Mouse (Mus musculus) liver, adult 2 months (tissue): ENCODE results near the gene Arhgap6.

Source experiments
- CTCF ChIP-seq: fragments of 200-500 bp; IDR thresholded peaks from 2 replicates; pipeline ENCODE4 v1.5.1; 2011; ENCODE audit warnings: low read depth, low read length, control low read depth
- POLR2A ChIP-seq: fragments of 200-500 bp; IDR thresholded peaks from 2 replicates; pipeline ENCODE4 v1.6.1; 2011; ENCODE audit warnings: low read length, control low read depth; ENCODE audit not compliant: insufficient read depth; ENCODE audit errors: extremely low read depth

DNA sequence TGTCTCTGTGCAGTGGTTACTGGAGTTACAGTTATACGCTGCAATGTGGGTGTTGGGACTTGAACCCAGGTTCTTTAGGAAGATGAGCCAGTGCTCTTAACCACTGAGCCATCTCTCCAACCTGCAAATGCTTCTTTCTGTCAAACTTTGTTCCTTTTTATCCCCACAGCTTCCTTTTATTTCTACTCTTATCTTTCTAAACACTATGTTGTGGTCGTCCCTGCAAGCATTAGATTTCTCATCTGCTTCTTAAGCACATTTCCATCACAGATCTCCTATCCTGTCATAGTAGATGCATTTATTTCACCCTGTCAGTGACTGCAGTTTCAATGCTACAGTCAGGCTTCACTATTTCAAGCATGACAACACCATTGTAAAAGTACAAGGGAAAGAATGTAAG, 312.5 kb downstream of the Arhgap6 start:
- TF ChIP-seq CTCF (no peak), POLR2A (no peak)
